8 mouse cellular contexts compared by ENCODE assay signal in the genomic region with DNA sequence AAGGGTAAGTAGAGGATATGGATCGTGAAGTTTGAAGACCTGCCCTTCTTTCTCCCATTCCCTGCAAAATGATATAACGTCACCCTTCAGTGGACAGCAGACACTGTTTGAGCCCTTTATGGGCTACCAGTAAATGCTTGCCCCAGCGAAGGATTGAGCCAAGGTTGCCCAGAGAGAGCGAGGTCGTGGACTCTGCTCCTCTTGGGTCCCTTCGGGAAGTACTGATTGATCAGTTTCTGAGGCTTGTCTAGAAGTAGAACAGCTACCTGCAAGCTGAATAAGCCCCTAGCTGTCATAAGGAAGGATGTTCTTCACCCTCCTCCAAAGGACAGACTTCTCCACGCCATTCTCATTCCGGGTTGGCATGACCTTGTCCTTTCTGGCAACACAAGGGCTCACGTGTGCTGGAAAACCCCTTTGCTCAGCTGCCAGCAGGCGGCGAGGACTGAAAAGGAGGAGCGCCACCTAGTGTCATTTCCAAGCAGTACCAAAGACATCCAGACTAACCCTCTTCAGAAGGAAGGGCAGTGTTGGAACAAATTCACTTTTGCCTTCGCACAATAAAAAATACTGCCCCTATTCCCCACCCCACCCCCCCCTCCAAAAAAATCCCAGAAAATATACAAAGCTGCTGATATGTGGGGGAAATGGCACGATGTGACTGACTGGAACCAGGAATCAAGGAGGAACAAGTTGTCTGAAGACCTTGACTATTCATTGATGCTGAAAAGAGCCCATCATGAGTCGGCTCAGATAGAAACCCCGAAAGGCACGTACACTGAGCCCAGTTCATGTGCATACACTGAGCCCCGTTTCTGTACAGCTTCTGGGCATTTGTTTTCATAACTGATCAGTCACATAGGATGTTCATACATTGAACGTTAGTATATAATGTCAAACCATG.
A peak's percentile ranks its signal among the peaks of the same experiment; 100 is the strongest.
DNase-seq lines count a peak whose midpoint lies in the region; ATAC-seq lines count a peak whose summit lies in the region.

No protein-coding gene starts in this region.

- no peaks in the 10 kb centered on the region for H3K9me3 ChIP-seq in hindbrain, embryonic 12.5 days (replicated peaks)

- WGBS in hindbrain, embryonic 12.5 days = 50% methylated on average over 19 of the region's 19 CpGs

- no peak overlapping the region for H3K9ac ChIP-seq in hindbrain, embryonic 12.5 days

- H3K4me3 ChIP-seq in hindbrain, embryonic 12.5 days = no peak overlapping the region

- H3K4me1 ChIP-seq in hindbrain, embryonic 12.5 days = no peaks in the 10 kb centered on the region

- peak; percentile 66 for DNase-seq in MEL-GATA-1-ER (ENCODE audit: extremely low read depth, low read depth)
- peak; percentile 65 for DNase-seq in cerebellum, adult 8-10 months
- DNase-seq in frontal cortex, postnatal 14 days (ENCODE audit: low spot score in 2 of 2) = peak; percentile 63 to 78
- peak; percentile 83 to 87 for DNase-seq in layer of hippocampus, postnatal 10 days (ENCODE audit: low spot score in 2 of 2)
- peak; percentile 72 for DNase-seq in lung, postnatal 25 days (ENCODE audit: low spot score)
- peak; percentile 91 for DNase-seq in retina, postnatal 1 day
- DNase-seq in urinary bladder, adult 18-20 months (ENCODE audit: low spot score in 2 of 2) = peak; percentile 43

- H3K27me3 ChIP-seq in hindbrain, embryonic 12.5 days = no peaks in the 10 kb centered on the region

- H3K27ac ChIP-seq in hindbrain, embryonic 12.5 days = no peak overlapping the region

- peak; percentile 86 for ATAC-seq in hindbrain, embryonic 12.5 days (ENCODE audit: low FRiP score)

- H3K36me3 ChIP-seq in hindbrain, embryonic 12.5 days = no peaks in the 10 kb centered on the region

- H3K4me2 ChIP-seq in hindbrain, embryonic 12.5 days (replicated peaks) = no peak overlapping the region
